Mouse (Mus musculus): Measurements from ENCODE around the gene Ahnak.
"Not testable (repeated sequence)": the region's sequence is repeated elsewhere in the genome, so short reads cannot be mapped to it uniquely, and the experiment has no call there.

The Ahnak gene

DNA sequence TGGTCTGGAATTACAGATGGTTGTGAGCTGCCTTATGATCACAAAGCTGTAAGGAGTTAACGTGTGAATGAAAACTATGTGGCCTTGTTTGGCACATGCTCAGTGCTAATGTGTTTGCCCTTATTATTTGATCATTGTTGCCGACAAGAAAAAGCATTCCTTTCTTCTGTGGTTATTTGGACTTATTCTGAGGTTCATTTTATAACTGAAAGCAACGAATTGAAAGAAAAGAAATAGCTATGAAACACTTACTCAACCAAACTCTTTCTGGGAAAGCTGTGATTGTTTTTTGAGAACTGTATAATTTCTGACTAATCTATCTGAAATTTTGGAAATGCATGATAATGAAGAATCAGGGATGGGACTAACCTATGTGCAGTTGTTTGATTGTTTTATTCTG, 46.0 kb downstream of the Ahnak start:
- in situ Hi-C loops (cut with MboI; ENCODE audit: low sequenced_read_pairs) = no loop called here

DNA sequence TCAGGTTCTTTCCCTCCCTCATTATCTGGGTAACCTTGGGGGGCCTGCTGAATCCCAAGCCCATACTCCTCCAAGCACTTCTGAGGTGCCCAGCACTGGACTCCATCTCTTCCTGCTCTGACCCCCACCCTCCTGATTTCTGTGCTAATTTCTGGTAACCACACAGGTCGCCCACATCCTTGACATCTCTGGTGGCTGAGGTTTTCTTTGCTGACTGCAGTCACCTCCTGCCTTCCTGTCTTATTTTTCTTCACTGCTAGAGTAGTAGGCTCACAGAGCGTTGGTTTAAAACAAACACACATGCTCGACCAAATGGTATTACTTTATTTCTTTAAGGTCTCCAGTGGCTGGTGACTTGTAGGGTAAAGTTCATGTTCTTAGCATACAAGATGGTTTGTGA, 49.1 kb downstream of the Ahnak start:
- in situ Hi-C loops (cut with MboI; ENCODE audit: low sequenced_read_pairs) = no loop called here

DNA sequence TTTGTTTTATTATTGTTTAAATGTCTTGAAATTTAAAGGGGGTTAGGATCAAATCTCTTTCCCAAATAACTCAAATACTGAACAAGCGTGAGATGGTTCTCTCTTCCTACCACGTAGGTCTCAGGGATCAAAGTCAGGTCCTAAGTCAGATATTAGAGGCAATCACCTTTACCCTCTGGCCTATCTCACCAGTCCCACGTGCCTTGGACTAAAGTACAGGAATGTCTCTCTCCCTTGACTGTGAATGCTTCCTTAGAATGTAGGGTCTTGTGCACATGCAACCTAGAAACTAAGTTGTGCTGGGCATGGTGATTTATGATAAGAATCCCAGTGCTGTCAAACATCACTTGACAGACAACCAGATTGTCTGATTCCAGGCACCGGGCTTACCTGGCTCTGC, 50.2 kb downstream of the Ahnak start:
- in situ Hi-C loops (cut with MboI; ENCODE audit: low sequenced_read_pairs) = no loop called here

DNA sequence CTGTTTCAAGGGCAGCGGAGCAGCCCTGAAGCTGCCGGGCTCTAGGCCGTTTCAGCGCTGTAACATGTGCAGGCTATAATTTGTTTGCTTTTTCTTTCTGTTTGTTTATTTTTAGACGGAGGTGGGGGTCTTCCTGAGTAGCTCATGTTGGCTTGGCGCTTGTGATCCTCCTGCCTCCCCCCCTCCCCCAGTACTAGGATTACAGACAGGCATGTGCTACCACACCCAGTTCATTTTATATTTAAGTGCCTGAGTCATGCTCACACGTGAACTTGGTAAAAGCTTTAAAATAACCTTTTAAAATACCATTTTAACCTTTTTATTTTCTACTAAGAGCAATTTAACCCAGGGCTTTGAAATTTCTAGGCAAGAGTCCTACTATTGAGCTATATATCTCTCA, 50.8 kb downstream of the Ahnak start:
- in situ Hi-C loops (cut with MboI; ENCODE audit: low sequenced_read_pairs) = no loop called here

DNA sequence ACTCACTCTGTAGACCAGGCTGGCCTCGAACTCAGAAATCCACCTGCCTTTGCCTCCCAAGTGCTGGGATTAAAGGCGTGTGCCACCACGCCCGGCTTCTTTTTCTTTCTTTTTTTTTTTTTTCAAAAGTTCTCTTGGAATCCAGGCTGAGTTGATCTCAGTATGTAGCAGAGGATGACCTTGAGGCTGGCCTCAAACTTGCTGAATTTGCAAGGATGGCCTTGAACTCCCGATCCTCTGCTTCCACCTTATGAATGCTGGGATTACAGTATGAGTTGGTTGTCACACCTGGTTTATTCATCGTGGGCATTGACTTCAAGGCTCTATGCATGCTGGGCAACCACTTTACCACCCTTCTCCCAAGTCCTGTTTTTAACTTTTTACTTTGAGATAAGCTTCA, 51.6 kb downstream of the Ahnak start:
- in situ Hi-C loops (cut with MboI; ENCODE audit: low sequenced_read_pairs) = no loop called here

DNA sequence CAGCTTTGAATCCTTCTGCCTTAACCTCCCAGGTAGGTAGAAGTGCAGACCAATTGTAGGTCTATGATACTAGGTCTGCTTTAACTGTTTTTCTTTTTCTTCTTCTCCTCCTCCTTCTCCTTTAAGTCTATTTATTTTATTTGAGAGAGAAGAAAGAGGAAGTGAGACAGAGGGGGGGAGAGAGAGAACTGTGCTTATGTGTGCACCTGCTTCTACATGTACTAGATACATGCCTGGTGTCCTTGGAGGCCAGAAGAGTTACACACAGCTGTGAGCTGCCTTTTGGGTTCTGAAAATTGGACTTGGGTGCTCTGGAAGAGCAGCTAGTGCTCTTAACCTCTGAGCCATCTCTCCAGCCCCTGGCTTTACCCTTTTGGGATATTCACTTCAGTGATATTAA, 52.0 kb downstream of the Ahnak start:
- in situ Hi-C loops (cut with MboI; ENCODE audit: low sequenced_read_pairs) = no loop called here

DNA sequence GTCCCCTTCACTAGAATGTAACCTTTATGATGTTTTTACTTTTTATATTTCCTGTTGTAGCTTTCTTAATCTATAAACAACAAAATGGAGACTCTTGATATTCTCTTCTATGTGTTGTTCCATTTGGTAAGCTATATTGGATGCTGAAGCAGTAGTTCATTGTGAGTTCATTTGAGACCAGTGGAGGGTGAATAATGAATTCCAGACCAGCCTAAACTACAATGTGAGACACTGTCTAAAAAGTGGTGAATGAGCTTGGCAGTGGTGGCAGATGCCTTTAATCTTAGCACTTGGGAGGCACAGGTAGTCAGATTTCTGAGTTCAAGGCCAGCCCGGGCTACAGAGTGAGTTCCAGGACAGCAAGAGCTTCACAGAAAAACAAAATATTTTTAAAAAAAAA, 54.0 kb downstream of the Ahnak start:
- in situ Hi-C loops (cut with MboI; ENCODE audit: low sequenced_read_pairs) = no loop called here

DNA sequence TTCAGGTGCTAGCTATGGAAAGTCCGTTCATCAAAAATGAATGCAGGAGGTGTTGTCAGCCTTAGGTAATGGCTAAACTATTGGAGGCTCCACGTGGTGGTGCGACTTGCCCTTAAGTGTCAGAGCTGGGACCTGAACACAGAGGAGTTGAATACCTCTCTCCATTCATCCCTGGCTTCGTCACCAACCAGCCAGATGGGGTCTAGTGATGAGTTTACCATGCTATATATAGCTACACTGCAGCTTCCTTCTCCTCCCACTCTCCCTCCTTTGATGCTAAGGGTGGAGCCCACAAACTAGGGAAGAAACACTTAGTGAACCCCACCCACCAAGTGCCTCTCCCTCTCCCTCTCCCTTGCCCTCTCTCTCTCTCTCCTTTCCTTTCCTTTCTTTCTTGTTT, 55.2 kb downstream of the Ahnak start:
- in situ Hi-C loops (cut with MboI; ENCODE audit: low sequenced_read_pairs) = no loop called here

DNA sequence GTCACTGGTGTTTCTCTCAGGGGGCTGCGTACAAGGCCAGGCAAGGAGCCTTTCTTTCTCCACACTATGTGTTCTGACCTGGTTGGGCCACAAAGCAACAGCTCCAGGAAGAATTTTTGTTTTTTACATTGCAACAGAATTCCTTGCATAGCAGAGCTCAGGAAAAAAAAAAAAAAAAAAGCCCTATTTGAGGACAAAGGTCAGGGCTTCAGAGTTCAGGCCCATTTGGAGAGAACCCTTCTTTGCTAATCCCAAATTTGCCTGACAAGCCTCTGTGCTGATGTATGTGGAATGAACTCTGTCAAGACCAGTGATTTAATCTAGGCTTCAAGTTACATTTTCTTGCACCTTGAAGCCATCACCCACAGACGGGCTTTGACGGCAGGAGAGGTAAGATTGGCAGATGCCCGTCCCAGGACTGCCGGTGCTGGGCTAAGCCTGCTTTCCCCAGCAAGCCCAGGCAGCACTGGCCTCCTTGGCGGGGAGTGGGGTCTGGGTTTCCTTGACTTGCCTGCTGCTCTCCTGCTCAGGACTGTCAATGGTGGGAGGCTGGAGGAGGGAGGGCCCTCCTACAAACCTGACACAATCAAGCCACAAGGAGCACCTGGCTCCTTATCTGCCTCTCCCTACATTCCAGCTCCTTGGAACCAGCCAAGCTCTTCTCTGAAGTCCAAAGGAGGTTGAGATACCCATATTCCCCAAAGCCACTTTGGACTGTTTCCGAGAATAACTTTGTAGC, 58.3 kb downstream of the Ahnak start:
- in situ Hi-C loops (cut with MboI; ENCODE audit: low sequenced_read_pairs) = no loop called here

DNA sequence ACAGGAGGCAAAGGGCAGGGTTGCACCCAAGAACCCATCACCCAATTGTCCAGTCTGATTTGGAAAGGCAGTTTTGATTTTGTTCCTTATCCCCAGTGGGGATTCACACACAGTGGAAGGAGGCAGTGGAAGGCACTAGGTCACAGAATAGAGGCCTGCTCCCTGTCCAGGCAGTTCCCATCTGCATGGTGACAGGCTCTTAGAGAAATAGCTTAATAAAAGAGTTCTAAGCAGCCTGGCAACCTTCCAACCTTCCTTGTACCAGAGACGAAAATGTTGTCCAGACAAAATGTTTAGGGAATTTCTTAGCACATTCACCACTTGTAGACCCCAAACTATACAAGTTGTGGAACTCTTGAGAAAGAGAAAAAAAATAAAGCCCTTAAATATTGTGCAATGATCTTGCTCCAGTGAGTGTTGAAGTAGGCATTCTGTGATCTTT, 58.9 kb downstream of the Ahnak start:
- in situ Hi-C loops (cut with MboI; ENCODE audit: low sequenced_read_pairs) = no loop called here

DNA sequence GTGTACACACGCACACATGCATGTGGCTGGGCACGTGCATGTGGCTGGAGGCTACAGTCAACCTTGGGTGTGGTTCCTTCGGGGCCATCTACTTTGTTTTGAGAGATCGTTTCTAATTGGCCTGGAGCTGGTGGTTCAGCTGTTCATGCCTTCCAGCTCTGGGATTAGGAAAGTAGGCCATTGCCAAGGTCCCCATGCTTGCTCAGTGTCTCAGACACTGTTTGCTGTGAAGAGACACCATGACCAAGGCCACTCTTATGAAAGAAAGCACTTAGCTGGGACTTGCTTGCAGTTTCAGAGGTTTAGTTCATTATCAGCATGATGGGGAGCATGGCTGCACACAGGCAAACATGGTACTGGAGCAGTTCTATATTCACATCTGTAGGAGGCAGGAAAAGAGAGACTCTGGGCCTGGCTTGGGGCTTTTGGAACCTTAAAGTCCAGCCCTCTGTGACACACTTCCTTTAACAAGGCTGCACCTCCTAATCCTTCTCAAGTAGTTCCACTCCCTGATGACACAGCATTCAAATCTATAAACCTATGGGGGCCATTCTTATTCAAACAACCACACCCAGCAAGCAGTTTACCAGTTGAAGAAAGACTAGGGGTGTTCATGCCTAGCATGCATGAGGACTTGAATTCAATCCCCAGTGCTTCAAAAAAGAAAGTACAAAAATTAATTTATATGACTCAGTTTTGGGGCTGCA, 60.0 kb downstream of the Ahnak start:
- in situ Hi-C loops (cut with MboI; ENCODE audit: low sequenced_read_pairs) = no loop called here

DNA sequence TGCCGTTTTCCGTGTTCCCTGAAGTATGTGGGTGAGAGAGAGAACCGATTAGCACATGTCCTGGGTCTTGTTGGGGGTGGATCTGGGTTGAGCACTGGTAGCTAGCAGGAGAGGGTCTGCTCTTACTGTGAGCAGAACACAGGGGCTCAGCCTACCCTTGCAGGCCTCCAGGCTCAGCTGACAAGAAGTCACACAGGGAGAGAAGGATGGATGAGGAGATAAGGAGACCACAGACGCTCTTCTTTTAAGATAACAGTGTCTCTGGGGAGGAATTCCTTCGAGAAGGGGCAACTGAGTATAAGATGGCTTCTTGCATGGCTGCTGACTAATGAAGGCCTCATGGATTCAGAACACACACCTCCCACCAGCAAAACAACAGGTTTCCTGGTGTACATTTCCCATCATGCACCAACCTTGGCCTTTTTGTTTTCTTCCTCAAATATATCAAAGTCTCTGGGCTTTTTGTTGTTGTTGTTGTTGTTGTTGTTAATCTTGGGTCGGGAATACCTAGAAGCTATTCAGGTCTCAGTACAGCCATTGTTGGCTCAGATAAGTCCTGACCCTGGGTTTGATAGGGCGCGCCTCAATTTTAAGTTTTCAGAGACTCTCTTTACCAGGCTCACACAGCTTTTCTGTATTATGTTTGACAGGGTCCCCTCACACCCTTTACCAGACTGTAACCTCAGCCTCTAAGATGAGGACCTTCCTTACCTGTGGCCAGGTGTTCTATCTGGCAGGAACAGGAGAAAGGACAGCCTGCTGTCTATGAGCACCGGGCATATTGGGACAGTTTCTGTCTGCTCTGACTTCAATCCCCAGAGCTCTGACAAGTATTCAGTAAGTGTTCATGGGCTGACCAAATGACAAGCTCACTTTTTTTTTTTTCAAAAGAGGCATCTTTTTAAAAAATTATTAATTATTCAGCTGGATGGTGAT, 61.5 kb downstream of the Ahnak start:
- in situ Hi-C loops (cut with MboI; ENCODE audit: low sequenced_read_pairs) = no loop called here

DNA sequence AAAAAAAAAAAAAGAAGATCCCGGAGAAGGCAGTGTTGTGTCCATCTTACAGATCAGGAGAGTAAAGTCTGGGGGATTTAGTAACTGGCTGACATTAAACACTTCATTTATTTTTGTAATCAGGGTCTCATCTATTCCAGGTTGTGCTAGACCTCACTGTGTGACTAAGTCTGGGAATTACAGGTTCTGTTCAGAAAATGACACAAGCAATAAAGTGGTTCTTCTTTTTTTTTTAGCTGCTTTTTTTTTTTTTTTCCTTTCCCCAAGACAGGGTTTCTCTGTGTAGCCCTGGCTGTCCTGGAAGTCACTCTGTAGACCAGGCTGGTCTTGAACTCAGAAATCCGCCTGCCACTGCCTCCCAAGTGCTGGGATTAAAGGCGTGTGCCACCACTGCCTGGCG, 62.9 kb downstream of the Ahnak start:
- in situ Hi-C loops (cut with MboI; ENCODE audit: low sequenced_read_pairs) = not testable (repeated sequence)

DNA sequence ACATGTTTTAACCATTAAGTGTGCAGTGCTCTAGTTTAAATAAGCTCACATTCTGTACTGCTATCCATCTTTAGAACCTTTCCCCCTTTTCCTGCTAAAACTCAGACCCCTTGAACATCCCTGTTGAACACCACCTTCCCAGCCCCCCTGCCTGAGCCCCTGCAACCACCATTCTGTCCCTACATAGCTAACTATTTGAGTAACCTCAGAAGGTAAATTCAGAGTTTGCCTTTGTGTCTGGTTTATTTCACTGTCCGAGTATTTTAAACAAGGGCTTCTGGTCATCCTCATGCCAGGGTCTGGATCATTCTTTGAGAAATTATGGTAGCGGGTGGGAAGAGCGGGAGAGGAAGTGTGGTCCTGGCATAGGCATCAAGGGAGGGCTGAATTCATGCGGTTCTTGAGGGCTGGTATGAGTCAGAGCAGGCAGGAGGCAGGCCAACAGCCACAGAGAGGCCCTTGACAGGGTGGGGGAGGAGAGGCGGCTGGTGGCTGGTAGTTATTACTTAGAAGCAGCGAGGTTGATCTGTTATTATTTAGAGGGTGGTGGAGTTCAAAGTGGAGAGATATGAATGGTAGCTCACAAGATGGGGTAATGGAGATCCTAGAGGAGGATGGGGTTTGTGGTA, 63.8 kb downstream of the Ahnak start:
- in situ Hi-C loops (cut with MboI; ENCODE audit: low sequenced_read_pairs) = no loop called here

DNA sequence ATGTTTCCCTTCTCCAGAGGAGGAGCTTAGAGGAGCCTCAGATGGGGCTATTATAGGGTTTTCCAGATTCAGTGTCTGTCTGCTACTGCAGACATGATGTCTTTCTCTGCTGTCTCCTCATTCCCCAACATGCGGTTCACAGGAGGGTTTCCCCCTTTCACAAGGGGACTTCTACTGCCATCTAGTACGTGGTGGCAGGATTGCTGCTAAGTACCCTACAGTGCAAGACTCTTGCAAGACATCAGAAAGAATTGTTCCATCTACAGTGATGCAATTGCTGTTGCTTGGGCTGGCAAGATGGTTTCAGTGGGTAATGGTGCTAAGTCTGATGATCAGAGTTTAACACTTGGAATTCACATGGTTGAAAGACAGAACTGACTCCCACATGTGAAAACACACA, 66.1 kb downstream of the Ahnak start:
- in situ Hi-C loops (cut with MboI; ENCODE audit: low sequenced_read_pairs) = no loop called here

DNA sequence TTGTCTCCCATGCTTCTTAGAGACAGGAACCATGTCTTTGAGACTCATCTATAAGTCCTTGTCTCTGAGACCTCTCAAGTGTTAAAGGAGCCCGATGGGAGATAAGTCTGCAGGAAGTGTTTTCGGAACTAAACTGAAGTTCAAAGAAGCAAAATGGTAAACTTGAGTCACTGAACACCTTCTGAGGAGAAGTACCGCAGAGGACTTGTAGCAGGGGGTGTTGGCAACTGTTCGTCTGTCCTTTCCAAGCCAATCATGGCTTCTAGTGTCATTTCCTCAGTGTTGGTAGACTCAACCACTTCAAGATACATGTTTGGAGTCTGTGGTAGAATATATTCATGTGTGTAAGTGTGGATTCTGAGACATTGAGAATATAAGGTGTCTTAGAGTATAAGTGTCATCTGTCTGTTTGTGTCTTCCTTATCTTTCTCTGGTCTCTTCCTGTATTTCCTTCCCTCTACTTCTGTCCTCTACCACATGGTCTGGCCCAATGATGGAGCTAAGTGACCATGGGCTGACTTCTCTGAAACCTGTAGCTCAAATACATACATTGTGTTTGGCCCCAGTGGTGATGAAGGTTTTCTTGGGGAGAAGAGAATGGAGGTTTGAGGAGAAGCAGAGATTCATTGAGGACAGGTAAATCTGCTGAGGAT, 66.7 kb downstream of the Ahnak start:
- in situ Hi-C loops (cut with MboI; ENCODE audit: low sequenced_read_pairs) = no loop called here

DNA sequence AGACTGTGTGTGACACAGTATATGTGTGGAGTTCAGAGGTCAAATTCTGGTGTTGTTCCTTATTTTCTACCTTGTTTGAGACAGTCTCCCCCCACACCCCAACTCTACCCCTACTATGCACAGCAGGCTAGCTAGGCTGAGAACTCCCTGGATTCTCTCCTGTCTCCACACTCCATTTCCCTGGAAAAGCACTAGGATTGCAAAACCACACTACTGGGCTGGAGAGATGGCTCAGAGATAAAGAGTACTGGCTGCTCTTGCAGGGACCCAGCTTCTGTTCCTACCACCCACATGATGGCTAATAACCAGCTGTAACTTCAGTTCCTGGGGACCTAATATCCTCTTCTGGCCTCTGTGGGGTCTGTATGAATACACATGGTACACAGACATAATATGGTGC, 68.6 kb downstream of the Ahnak start:
- in situ Hi-C loops (cut with MboI; ENCODE audit: low sequenced_read_pairs) = no loop called here

DNA sequence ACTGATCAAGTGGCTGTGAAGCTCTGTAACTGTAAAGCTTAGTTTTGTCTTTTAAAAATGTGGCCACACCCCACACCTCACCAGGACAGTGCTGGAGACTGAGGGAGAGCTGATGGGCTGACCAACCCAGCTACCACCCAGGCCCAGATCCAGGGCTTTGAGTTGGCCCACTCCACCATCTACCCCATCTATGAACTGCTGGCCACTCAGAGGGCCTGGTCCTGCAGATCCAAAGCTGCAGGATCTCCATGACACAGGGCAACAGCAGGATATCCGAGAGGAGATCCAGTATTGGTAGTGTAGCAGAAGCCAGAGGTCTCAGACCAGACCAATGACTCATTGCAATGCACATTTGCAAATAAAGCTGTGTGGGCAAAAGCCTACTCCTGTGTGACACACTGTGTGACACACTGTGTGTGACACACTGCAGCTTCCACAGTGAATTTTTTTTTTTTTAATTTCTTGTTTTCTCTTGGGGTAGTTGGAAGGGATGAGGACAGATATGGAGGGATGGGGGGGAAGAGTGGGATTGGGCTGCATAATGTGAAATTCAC, 69.3 kb downstream of the Ahnak start:
- in situ Hi-C loops (cut with MboI; ENCODE audit: low sequenced_read_pairs) = no loop called here

DNA sequence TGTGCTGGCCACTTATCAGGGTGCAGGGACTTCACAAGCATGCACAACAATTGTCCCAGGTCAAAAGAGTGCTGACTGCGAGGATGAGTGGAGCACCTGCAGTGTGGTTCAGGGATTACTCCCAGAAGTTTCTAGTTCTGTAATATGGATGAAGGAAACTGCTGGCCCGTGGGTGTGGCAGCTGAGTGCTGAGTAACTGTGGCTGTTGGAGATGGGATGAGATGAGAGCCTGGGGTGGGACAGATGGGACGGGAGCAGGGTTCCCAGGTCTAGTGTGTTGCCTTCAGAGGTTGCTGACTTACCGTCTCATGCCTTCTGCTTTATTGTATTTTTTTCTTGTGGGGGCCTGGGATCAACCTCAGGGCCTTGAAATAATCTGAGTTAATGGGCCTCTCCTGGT, 69.9 kb downstream of the Ahnak start:
- in situ Hi-C loops (cut with MboI; ENCODE audit: low sequenced_read_pairs) = no loop called here

DNA sequence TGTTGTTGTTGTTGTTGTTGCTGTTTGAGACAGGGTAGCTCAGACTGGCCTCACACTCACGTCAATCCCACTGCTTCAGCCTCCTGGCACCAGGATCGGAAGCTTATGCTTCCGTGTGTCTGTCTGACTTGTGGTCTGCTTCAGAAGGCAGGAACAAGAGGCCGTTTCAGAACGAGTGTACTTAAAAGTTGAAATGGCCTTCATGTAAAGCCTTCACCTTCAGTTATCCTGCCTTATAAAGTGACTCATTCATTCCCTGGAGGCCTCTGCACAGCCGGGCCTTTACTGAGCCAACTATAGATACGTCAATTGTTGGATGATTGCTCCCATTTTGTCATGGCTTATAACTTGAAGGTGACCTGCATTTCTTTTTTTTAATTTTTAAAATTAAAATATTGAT, 70.3 kb downstream of the Ahnak start:
- in situ Hi-C loops (cut with MboI; ENCODE audit: low sequenced_read_pairs) = no loop called here

All from CH12F3 (cell line).